Mouse (Mus musculus) left cerebral cortex, adult 11 months (tissue): ENCODE measurements around the gene Gpm6a.
"Not testable (repeated sequence)": the region's sequence is repeated elsewhere in the genome, so short reads cannot be mapped to it uniquely, and the experiment has no call there.

Source experiments
- DNase-seq: peaks from one replicate; pipeline ENCODE4 v3.0.0; 2022; ENCODE audit warnings: low spot score

Gpm6a gene

DNA sequence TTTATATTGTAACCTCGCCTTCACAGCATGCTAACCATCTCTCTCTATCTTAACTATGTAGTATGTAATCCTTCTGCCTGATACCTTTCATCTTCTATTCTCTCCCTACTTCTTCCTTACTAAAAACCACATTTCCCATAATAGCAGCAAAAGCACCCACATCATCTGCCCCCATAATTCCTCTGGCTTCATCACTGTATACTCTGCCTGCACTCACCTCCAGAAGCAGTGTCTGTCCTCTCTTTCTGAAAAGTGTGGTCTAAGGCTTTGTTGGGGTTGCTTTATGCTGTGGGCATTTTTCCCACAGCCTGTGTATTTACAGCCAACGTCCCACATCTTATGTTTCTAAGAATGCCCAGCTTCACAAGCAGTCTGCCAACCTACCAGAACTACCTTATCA lies 57.6 kb downstream of the Gpm6a start:
- no peak for DNase-seq

DNA sequence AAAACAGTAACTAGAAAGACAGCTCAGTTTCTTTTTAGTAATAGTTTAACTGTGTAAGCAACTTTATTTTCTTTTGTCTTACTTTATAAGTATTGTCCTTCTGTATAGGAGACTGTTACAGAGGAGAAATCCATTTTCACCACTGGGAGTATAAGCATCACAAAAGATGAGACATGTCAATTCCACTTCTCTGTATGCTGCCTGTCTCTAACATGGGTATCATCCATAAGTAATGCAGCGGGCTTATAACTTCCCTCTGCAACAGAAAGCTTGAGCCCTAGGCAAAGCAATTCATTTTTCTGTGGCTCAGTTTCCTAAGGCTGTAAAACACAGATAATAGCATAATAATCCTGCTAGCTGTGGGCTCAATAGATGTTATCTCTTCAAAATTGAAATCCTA lies 62.4 kb downstream of the Gpm6a start:
- no peak for DNase-seq

DNA sequence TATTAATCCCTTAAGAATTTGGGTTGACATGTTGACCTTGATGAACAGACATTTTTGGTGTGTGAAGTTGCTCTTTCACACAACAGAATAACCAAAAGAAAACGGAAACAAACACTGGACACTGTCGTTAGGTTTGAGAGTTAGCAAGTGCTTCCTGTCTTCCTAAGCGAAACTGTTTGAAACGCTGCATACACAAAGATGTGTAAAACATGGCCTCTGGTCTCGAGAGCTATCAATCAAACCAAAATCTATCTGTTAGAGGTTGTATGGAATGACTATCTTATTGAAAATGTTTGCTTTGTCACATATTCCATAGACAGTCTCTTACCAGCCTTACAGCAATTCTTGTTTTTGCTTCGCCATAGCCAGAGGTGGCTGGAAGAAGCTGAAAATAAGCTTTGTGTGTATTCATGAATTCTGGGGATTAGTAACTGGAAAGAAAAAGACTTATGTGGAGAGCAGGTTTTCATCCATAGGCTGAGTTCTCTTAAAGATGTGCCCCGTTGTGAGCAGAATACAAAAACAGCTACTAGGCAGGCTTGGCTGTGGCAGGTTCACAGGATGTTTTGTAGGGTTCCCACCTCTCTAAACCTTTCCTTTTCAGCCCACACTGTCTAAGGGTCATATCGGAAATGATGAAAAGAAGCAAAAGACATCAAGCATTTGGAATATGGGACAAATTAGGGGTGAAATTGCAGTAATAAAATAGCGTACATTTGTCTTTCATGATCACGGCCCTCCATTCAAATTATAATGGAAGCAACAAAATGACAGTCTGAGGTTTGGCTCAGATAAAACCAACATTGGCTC lies 71.4 kb downstream of the Gpm6a start:
- no peak for DNase-seq

DNA sequence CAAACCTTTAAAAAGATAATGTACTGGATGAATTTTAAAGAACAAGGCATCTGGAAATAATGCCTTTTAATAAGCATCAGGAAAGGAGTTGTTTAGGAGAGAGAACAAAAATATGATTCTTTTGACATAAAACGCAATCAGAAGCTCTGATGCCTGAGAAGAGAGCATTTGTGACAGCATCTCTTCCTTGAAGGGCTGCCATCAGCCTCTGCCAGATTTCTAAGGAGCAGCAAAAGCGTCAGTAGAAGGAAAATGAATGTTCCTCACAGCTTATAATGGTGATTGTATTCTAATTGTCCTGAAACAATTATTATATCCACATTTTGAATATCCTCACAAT lies 72.0 kb downstream of the Gpm6a start:
- no peak for DNase-seq

DNA sequence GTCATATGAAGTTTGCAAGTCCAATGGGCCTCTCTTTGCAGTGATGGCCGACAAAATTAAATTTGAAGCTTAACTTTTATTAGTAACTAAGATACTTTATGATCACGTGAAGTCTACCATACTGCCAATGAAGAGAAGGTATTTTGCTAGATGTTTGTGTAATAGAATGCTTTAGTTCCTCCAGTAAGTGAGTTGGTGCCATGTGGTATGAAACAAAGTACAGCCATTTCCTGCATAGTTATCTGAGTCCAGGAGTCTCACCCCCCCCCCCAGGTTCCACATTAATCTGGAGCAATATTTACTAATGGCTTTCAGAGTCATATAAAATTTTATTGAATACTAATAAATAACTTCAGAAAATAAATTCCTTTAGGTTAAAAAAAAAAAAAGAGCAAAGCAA lies 73.7 kb downstream of the Gpm6a start:
- no peak for DNase-seq

DNA sequence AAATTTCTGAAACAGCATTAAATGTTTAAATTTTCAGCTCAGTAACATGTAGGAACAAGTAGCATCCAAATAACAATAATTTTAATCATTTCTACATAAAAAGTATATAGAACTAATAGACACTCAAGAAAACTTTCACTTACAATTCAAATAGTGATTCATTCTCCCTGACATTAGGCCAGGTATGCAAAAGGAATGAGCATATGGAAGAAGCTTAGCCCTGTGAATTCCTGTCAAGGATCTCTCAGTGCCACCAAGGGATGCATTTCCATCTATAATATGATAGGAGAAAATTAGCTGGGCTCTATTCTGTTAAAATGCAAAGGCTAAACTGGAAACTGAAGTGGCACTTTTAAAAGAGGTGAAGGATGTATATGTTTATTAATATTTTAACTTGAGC lies 76.5 kb downstream of the Gpm6a start:
- DNase-seq: no peak

DNA sequence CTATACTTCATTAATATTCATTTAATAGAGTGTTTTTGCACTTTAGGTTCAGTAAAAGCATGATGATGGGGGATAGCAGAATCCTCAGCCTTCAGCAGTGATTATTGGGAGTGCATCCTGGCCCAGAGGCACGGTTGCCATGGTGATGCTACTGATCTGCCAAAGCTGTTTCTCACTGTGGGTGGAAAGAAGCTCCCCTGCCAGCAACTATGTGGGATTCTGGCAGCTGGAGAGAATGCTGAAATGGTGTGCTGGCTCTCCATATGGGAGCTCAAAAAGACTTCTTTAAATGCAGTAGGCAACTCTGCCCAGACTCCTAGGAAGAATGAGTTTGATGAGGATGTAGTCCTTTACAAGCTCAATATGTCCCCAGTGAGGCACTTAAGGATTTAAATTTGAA lies 79.7 kb downstream of the Gpm6a start:
- peak; percentile 92 for DNase-seq

DNA sequence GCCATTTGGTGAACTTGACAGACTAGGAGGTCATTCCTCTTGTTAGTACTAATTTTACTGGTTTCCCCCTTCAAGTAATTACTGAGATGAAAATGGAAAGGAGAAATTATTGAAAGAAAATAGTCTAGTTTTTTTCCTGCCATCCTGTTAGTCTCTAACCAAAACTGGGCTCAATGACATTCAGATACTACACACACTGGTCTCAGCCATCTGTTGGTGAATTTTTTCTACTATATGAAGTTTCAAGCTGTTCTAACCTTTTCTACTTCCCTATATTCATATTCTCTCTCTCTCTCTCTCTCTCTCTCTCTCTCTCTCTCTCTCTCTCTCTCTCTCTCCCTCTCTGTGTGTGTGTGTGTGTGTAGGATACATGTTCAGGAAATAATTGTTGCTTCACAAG lies 80.8 kb downstream of the Gpm6a start:
- DNase-seq: no peak

DNA sequence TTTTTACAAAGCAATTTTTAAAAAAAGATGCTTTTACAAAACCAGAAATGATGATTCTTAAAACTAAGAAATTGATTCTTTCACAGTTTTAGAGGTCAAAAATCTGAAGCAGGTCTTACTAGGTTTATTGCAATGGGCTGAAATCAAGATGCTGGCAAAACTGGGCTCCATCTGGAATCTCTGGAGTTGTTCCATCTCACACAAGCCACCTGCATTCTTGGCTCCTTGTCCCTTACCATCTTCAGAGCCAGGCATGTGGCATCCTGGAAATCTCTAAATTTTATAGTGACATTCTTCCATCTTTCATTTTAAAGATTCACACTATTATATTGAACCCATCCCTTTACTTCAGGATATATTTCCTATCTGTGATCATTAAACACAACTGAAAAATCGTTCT lies 88.3 kb downstream of the Gpm6a start:
- DNase-seq: no peak

DNA sequence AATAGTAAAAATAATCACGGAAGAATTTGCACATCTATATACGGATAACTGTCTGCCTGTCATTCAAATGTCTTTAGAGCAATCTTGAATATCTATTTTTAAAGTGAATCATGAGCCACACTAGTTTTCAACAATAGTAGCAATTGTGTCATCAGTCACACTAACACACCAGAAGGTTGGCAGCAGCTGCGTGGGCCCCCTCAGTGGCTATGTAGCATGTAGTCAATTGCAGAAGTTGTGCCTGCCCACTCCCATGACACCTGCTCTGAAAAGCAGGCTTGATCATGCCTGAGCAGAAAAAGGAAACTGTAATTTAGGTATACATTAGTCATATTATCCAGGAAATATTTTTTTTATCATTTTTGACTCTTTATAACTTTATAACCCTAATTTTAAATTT lies 93.8 kb downstream of the Gpm6a start:
- DNase-seq: no peak

DNA sequence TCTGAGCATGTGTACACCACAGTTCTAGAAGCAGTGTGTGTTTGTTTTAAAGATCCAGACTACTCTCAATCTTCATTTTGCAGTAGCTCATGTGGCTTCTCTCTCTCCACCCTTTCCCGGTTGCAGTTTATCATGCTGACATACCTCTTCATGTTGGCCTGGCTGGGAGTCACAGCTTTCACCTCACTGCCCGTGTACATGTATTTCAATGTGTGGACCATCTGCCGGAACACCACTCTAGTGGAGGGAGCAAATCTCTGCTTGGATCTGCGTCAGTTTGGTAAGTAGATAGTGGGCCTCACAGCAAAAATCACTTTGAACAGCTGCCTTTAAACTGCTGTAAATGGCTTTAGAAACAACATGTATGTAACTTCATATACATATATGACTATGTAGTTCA lies 95.3 kb downstream of the Gpm6a start:
- DNase-seq: no peak

DNA sequence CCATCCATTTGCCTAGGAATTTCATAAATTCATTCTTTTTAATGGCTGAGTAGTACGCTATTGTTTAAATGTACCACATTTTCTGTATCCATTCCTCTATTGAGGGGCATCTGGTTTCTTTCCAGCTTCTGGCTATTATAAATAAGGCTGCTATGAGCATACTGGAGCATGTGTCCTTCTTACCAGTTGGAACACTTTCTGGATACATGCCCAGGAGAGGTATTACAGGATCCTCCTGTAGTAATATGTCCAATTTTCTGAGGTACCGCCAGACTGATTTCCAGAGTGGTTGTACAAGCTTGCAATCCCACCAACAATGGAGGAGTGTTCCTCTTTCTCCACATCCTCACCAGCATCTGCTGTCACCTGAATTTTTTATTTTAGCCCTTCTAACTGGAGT lies 114.2 kb downstream of the Gpm6a start:
- not testable (repeated sequence) for DNase-seq

DNA sequence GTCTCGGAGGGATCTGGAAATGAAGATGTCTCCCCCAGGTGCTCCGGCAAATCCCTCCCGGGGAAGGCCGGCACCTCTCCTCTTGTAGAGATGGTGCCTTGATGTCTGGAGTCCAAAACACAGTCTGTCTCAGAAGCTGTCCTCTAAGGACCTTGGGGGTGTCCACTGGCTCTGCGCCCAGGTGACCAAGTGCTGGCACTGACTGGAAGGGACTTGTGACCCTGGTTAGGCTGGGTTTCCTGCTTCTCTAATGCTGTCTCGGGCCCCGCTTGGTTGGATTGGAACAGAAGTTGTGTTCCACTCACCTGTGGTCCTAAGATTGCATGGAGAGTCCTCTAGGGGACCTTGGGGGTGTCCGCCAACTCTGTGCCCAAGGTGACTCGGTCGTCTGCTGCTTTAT lies 118.8 kb downstream of the Gpm6a start:
- no peak for DNase-seq

DNA sequence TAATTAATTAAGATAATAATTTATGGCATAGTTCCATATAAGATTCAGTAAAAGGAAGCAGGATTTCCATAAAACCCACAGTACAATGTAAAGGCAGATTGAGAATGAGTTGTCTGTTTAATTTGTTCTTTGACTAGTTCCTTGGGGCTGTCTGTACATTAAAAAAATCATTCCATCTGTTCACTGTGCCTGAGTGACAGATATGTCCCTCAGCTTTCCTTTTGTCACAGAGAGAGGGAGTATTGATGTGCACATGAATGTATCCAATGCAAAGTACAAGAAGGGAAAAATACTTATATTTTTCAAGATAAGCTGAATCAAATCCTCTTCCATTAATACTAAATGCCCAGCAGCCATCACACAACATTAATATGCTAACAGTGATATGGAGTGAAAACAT lies 147.6 kb downstream of the Gpm6a start:
- DNase-seq: no peak

DNA sequence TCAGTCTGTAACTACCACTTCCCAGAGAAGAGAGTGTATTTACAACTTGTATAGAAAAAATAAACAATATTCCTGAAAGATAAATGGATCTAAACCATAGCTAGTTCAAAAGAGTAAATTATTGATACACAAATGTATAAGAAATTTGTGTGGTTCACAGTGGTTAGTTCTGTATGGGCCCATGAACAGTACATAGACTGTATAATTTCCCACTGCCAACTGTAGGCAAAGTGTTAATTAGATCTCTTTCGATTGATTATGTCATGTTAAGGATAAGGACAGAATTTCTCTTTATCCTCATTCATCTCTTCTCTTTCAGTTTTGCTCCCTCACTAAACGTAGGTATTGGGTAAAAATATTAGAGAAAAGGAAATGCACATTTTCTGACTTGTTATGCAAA lies 148.4 kb downstream of the Gpm6a start:
- no peak for DNase-seq

DNA sequence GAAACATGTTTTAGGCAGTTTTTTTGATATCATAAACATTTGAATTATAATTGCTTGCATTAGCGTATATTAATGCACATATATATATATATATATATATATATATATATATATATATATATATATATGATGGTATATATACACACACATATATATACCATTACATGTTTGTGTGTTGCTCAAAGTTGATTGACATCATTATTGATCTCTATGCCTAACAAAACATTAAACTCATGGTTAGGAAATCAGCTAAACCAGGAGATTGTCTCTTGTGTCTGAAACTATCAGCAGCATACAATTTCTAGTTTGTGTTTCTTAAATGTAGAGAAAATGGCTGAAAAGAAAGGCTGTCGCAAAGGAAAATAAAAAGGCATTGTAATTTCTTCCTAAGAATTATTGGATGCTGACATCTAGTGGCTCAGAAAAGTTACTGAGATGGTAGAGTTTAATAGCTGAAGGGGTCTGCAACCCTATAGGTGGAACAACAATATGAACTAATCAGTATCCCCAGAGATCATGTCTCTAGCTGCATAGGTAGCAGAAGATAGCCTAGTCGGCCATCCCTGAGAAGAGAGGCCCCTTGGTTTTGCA lies 149.3 kb downstream of the Gpm6a start:
- peak; percentile 18 for DNase-seq
